Mouse (Mus musculus): ENCODE results near the gene Calml3. TPM values are rescaled to one million over a fixed set of nuclear protein-coding genes. Genes with fewer than 3 reads are reported as not detected.

The Calml3 gene
- total RNA-seq, 1 experiment from 2014 or later = 15.9 TPM

GRCm38 (mm10) chr13:3753291-3753690, 50.8 kb downstream of the Calml3 start:
- no peak for ATAC-seq (ENCODE audit: extremely low read depth, insufficient number of reproducible peaks, low FRiP score, poor library complexity, severe bottlenecking)

Other genes with a start within 250 kb of the Calml3 start
- 82.4 and 83.3 TPM in 2 replicates for gene Fam208b, start 193.2 kb downstream of the Calml3 start, total RNA-seq (2017)
- 48.0 and 49.1 TPM in 2 replicates for gene Asb13, start 170.3 kb downstream of the Calml3 start, total RNA-seq (2017)
- not detected in 2 replicates for gene Calm4, start 33.4 kb upstream of the Calml3 start, total RNA-seq (2017)
- not detected in 2 replicates for gene Calm5, start 49.9 kb upstream of the Calml3 start, total RNA-seq (2017)
- gene Net1, start 113.9 kb upstream of the Calml3 start, total RNA-seq (2017) = 32.8 and 40.9 TPM in 2 replicates
- not detected in 2 replicates for gene Tubal3, start 114.0 kb upstream of the Calml3 start, total RNA-seq (2017)
- gene Ucn3, start 141.0 kb upstream of the Calml3 start, total RNA-seq (2017) = not detected in 2 replicates
- not detected in 2 replicates for gene Akr1c14, start 244.7 kb upstream of the Calml3 start, total RNA-seq (2017)